19 mouse cellular contexts compared by ENCODE assay signal in the genomic region with DNA sequence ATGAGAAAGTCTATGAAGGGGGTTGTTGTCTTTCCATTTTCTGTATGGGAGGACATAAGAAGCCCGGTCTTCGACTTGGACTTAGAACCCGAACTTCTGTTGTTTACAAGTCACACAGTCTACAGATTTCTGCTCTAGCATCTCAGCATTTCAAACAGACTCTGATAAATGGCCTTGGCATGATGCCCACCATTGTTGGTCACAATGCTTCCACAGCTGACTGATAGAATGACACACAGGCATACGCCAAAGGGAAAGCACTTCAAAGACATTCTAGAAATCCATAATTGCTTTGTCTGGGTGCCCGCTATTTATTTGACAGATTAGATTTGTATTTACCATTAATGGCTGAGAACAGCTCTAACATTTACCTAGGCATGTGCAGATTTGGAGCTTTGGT.
DNase-seq lines count a peak whose midpoint lies in the region; ATAC-seq and TF ChIP-seq lines count a peak whose summit lies in the region.
"Had no signal": no experiment of that assay in that cellular context is flagged by ENCODE, and none has a peak within 500 bp of the region (broad histone marks: within the 10 kb centered on the region; RNA-seq: fewer than 3 reads in every experiment).

No protein-coding gene starts in this region.

- H3K36me3 ChIP-seq in lung, postnatal 0 days (ENCODE audit: insufficient read depth, low read length), result no peaks in the 10 kb centered on the region
- no peaks in the 10 kb centered on the region for H3K36me3 ChIP-seq in midbrain, embryonic 16.5 days (ENCODE audit: control insufficient read depth, insufficient read depth, low read length)
- H3K36me3 ChIP-seq: embryonic facial prominence, embryonic 10.5 days; G1E; heart, embryonic 13.5 days; hindbrain, embryonic 13.5 days; intestine, embryonic 15.5 days; lung, embryonic 15.5 days; neural tube, embryonic 13.5 days had no signal

- TF ChIP-seq EP300 in lung, postnatal 0 days (IDR thresholded peaks at IDR 0.05), result no peak

- WGBS in lung, postnatal 0 days, result 57% methylated on average over 5 of the region's 5 CpGs
- WGBS in lung, adult 2 months, result 52% methylated on average over 5 of the region's 5 CpGs
- 77% methylated on average over 5 of the region's 5 CpGs for WGBS in midbrain, embryonic 16.5 days

- ATAC-seq in lung, postnatal 0 days, result peak; percentile 11; the same call in 1 of the 2 replicates
- no peak for ATAC-seq in midbrain, embryonic 16.5 days
- ATAC-seq: CD4-positive, CD25-positive, alpha-beta regulatory T cell, adult 4 months; forebrain, embryonic 13.5 days; intestine, embryonic 15.5 days had no signal

- DNase-seq in adrenal gland, adult 2 months, result peak; percentile 36
- DNase-seq in adrenal gland, adult 18-20 months (ENCODE audit: low spot score in 2 of 2), result no peak
- peak; percentile 47 for DNase-seq in heart, postnatal 4 days
- no peak for DNase-seq in heart, adult 8-10 months (ENCODE audit: low spot score)
- peak; percentile 17 for DNase-seq in lung, postnatal 0 days (ENCODE audit: low spot score)
- DNase-seq in lung, adult 2 months, result no peak
- peak; percentile 17 for DNase-seq in brain, adult 2 months (ENCODE audit: low read depth, low spot score)
- DNase-seq: gastrocnemius, postnatal 25 days; liver had no signal

- H3K4me1 ChIP-seq in lung, postnatal 0 days (ENCODE audit: insufficient read depth, low read depth, low read length), result no peaks in the 10 kb centered on the region
- H3K4me1 ChIP-seq in lung, adult 2 months (ENCODE audit: control insufficient read depth, insufficient read depth, low read length), result no peaks in the 10 kb centered on the region
- H3K4me1 ChIP-seq in midbrain, embryonic 16.5 days (ENCODE audit: control insufficient read depth, insufficient read depth, low read length), result no peaks in the 10 kb centered on the region
- H3K4me1 ChIP-seq: forebrain, embryonic 13.5 days; hindbrain, embryonic 13.5 days; intestine, embryonic 15.5 days; lung, embryonic 15.5 days; neural tube, embryonic 13.5 days had no signal

- H3K4me3 ChIP-seq in lung, postnatal 0 days (ENCODE audit: low read depth, low read length), result no peak overlapping the region
- no peak overlapping the region for H3K4me3 ChIP-seq in lung, adult 2 months (replicated peaks; ENCODE audit: extremely low read depth, low read depth, low read length)
- no peak overlapping the region for H3K4me3 ChIP-seq in midbrain, embryonic 16.5 days (ENCODE audit: low read depth, low read length)
- H3K4me3 ChIP-seq: embryonic facial prominence, embryonic 10.5 days; forebrain, embryonic 13.5 days; heart, embryonic 13.5 days; hindbrain, embryonic 13.5 days; intestine, embryonic 15.5 days; lung, embryonic 15.5 days; neural tube, embryonic 13.5 days had no signal

- H3K27ac ChIP-seq in lung, postnatal 0 days (ENCODE audit: low read length), result no peak overlapping the region
- no peak overlapping the region for H3K27ac ChIP-seq in midbrain, embryonic 16.5 days (ENCODE audit: low read length)
- H3K27ac ChIP-seq: embryonic facial prominence, embryonic 10.5 days; forebrain, embryonic 13.5 days; heart, embryonic 13.5 days; hindbrain, embryonic 13.5 days; intestine, embryonic 15.5 days; lung, embryonic 15.5 days; neural tube, embryonic 13.5 days had no signal

- no peak for TF ChIP-seq CTCF in lung, postnatal 0 days (IDR thresholded peaks at IDR 0.05)
- TF ChIP-seq CTCF in lung, adult 2 months (IDR thresholded peaks at IDR 0.05; ENCODE audit: insufficient read depth, low read length), result no peak

- no peaks in the 10 kb centered on the region for H3K9me3 ChIP-seq in lung, postnatal 0 days (ENCODE audit: low read length)
- H3K9me3 ChIP-seq in midbrain, embryonic 16.5 days (replicated peaks; ENCODE audit: control insufficient read depth, low read length, poor library complexity, severe bottlenecking), result no peaks in the 10 kb centered on the region
- H3K9me3 ChIP-seq: embryonic facial prominence, embryonic 10.5 days; forebrain, embryonic 13.5 days; G1E; heart, embryonic 13.5 days; hindbrain, embryonic 13.5 days; intestine, embryonic 15.5 days; lung, embryonic 15.5 days; neural tube, embryonic 13.5 days had no signal

- H3K4me2 ChIP-seq in lung, postnatal 0 days (replicated peaks; ENCODE audit: low read depth, low read length), result no peak overlapping the region
- H3K4me2 ChIP-seq in midbrain, embryonic 16.5 days (ENCODE audit: low read length), result no peak overlapping the region
- H3K4me2 ChIP-seq: forebrain, embryonic 13.5 days; heart, embryonic 13.5 days; hindbrain, embryonic 13.5 days; intestine, embryonic 15.5 days; lung, embryonic 15.5 days; neural tube, embryonic 13.5 days had no signal

- TF ChIP-seq POLR2A in lung, adult 2 months (IDR thresholded peaks at IDR 0.05; ENCODE audit: borderline replicate concordance, extremely low read depth, low read depth, low read length), result no peak

- H3K27me3 ChIP-seq in lung, postnatal 0 days (replicated peaks; ENCODE audit: insufficient read depth, low read length), result no peaks in the 10 kb centered on the region
- H3K27me3 ChIP-seq in midbrain, embryonic 16.5 days (ENCODE audit: control insufficient read depth, insufficient read depth, low read depth, low read length), result no peaks in the 10 kb centered on the region
- H3K27me3 ChIP-seq: forebrain, embryonic 13.5 days; heart, embryonic 13.5 days; hindbrain, embryonic 13.5 days; intestine, embryonic 15.5 days; lung, embryonic 15.5 days; neural tube, embryonic 13.5 days had no signal

- no peak overlapping the region for H3K9ac ChIP-seq in lung, postnatal 0 days (replicated peaks; ENCODE audit: low read depth)
- no peak overlapping the region for H3K9ac ChIP-seq in midbrain, embryonic 16.5 days (ENCODE audit: low read depth, low read length)
- H3K9ac ChIP-seq: forebrain, embryonic 13.5 days; heart, embryonic 13.5 days; hindbrain, embryonic 13.5 days; intestine, embryonic 15.5 days; lung, embryonic 15.5 days; neural tube, embryonic 13.5 days had no signal

Comparison
In these comparisons a context has a peak if more than half of its experiments do, and no peak if none do; other contexts are left out.
1. DNase-seq: peak in adrenal gland, adult 2 months (single experiment), heart, postnatal 4 days (single experiment), lung, postnatal 0 days (single experiment) and brain, adult 2 months (single experiment); none in adrenal gland, adult 18-20 months (0 of 2), heart, adult 8-10 months (single experiment) and lung, adult 2 months (single experiment).